Mouse (Mus musculus): ENCODE measurements at regions not wholly inside any gene's neighbourhood (a gene's known extent, or its start where the extent isn't known, plus 50 kb on each side); places are given as distances from the start of the nearest gene placed in this dataset.

- 54% methylated on average over 5 of the region's 5 CpGs for WGBS (ENCODE audit: insufficient replicate concordance)
- no peak for ATAC-seq (ENCODE audit: low read depth)
These were observed 247.3 kb upstream of the Gadl1 start for GRCm38 (mm10) chr9:115661834-115662425.

GRCm38 (mm10) chr9:115665337-115666004 is 243.8 kb upstream of the Gadl1 start:
- H3K4me3 ChIP-seq (ENCODE audit: low read depth, low read length) = no peak overlapping the region
- no peaks in the 10 kb centered on the region for H3K27me3 ChIP-seq (ENCODE audit: control insufficient read depth, insufficient read depth, low read depth, low read length)
- no peak overlapping the region for H3K4me2 ChIP-seq (ENCODE audit: low read depth, low read length)
- no peaks in the 10 kb centered on the region for H3K9me3 ChIP-seq (replicated peaks; ENCODE audit: control insufficient read depth, low read length)
- 40% methylated on average over 5 of the region's 5 CpGs for WGBS (ENCODE audit: insufficient replicate concordance)
- ATAC-seq (ENCODE audit: low read depth) = peak; percentile 50; the same call in 1 of the 2 replicates
- H3K4me1 ChIP-seq (ENCODE audit: control insufficient read depth, low read depth, low read length) = no peaks in the 10 kb centered on the region
- no peaks in the 10 kb centered on the region for H3K36me3 ChIP-seq (ENCODE audit: control insufficient read depth, insufficient read depth)
- H3K27ac ChIP-seq (ENCODE audit: low read length) = no peak overlapping the region
- H3K9ac ChIP-seq (ENCODE audit: low read depth, low read length) = no peak overlapping the region

More at GRCm38 (mm10) chr9:115661834-115662425, 247.3 kb upstream of the Gadl1 start:
- no peaks in the 10 kb centered on the region for H3K27me3 ChIP-seq (ENCODE audit: control insufficient read depth, insufficient read depth, low read depth, low read length)
- no peak overlapping the region for H3K4me3 ChIP-seq (ENCODE audit: low read depth, low read length)
- H3K36me3 ChIP-seq (ENCODE audit: control insufficient read depth, insufficient read depth) = no peaks in the 10 kb centered on the region
- H3K4me1 ChIP-seq (ENCODE audit: control insufficient read depth, low read depth, low read length) = no peaks in the 10 kb centered on the region
- no peak overlapping the region for H3K4me2 ChIP-seq (ENCODE audit: low read depth, low read length)
- H3K9me3 ChIP-seq (replicated peaks; ENCODE audit: control insufficient read depth, low read length) = no peaks in the 10 kb centered on the region
- H3K9ac ChIP-seq (ENCODE audit: low read depth, low read length) = no peak overlapping the region
- H3K27ac ChIP-seq (ENCODE audit: low read length) = no peak overlapping the region

GRCm38 (mm10) chr9:115666530-115666929 is 242.7 kb upstream of the Gadl1 start:
- H3K9ac ChIP-seq (ENCODE audit: low read depth, low read length) = no peak overlapping the region
- no peak overlapping the region for H3K4me3 ChIP-seq (ENCODE audit: low read depth, low read length)
- no peaks in the 10 kb centered on the region for H3K27me3 ChIP-seq (ENCODE audit: control insufficient read depth, insufficient read depth, low read depth, low read length)
- no peaks in the 10 kb centered on the region for H3K4me1 ChIP-seq (ENCODE audit: control insufficient read depth, low read depth, low read length)
- no peak for ATAC-seq (ENCODE audit: low read depth)
- H3K36me3 ChIP-seq (ENCODE audit: control insufficient read depth, insufficient read depth) = no peaks in the 10 kb centered on the region
- H3K4me2 ChIP-seq (ENCODE audit: low read depth, low read length) = no peak overlapping the region
- no peak overlapping the region for H3K27ac ChIP-seq (ENCODE audit: low read length)
- H3K9me3 ChIP-seq (replicated peaks; ENCODE audit: control insufficient read depth, low read length) = no peaks in the 10 kb centered on the region
- 75% methylated on average over 3 of the region's 3 CpGs for WGBS (ENCODE audit: insufficient replicate concordance)

- 28% methylated on average over 9 of the region's 9 CpGs for WGBS (ENCODE audit: insufficient replicate concordance)
- Histone ChIP-seq H3K36me3 (ENCODE audit: control insufficient read depth, insufficient read depth) (no peaks in the 10 kb centered on the region), H3K27ac (ENCODE audit: low read length) (no peak overlapping the region), H3K9me3 (replicated peaks; ENCODE audit: control insufficient read depth, low read length) (no peaks in the 10 kb centered on the region; the same call in 1 of the 2 replicates), H3K9ac (ENCODE audit: low read depth, low read length) (no peak overlapping the region), H3K27me3 (ENCODE audit: control insufficient read depth, insufficient read depth, low read depth, low read length) (no peaks in the 10 kb centered on the region), H3K4me1 (ENCODE audit: control insufficient read depth, low read depth, low read length) (no peaks in the 10 kb centered on the region), H3K4me2 (ENCODE audit: low read depth, low read length) (no peak overlapping the region), H3K4me3 (ENCODE audit: low read depth, low read length) (no peak overlapping the region)
- no peak for ATAC-seq (ENCODE audit: low read depth)
These were observed 228.3 kb upstream of the Gadl1 start for GRCm38 (mm10) chr9:115680703-115681576.

GRCm38 (mm10) chr9:115681841-115682240 is 227.4 kb upstream of the Gadl1 start:
- no peak overlapping the region for H3K27ac ChIP-seq (ENCODE audit: low read length)
- H3K9ac ChIP-seq (ENCODE audit: low read depth, low read length) = no peak overlapping the region
- no peaks in the 10 kb centered on the region for H3K4me1 ChIP-seq (ENCODE audit: control insufficient read depth, low read depth, low read length)
- H3K4me3 ChIP-seq (ENCODE audit: low read depth, low read length) = no peak overlapping the region
- no peaks in the 10 kb centered on the region; the same call in 1 of the 2 replicates for H3K9me3 ChIP-seq (replicated peaks; ENCODE audit: control insufficient read depth, low read length)
- H3K27me3 ChIP-seq (ENCODE audit: control insufficient read depth, insufficient read depth, low read depth, low read length) = no peaks in the 10 kb centered on the region
- no peak for ATAC-seq (ENCODE audit: low read depth)
- no peak overlapping the region for H3K4me2 ChIP-seq (ENCODE audit: low read depth, low read length)
- 57% methylated on average over 9 of the region's 9 CpGs for WGBS (ENCODE audit: insufficient replicate concordance)
- no peaks in the 10 kb centered on the region for H3K36me3 ChIP-seq (ENCODE audit: control insufficient read depth, insufficient read depth)

- Histone ChIP-seq H3K36me3 (ENCODE audit: control insufficient read depth, insufficient read depth) (no peaks in the 10 kb centered on the region), H3K9ac (ENCODE audit: low read depth, low read length) (no peak overlapping the region), H3K27me3 (ENCODE audit: control insufficient read depth, insufficient read depth, low read depth, low read length) (no peaks in the 10 kb centered on the region), H3K4me2 (ENCODE audit: low read depth, low read length) (no peak overlapping the region), H3K4me3 (ENCODE audit: low read depth, low read length) (no peak overlapping the region), H3K27ac (ENCODE audit: low read length) (no peak overlapping the region), H3K4me1 (ENCODE audit: control insufficient read depth, low read depth, low read length) (no peaks in the 10 kb centered on the region), H3K9me3 (replicated peaks; ENCODE audit: control insufficient read depth, low read length) (no peaks in the 10 kb centered on the region; the same call in 1 of the 2 replicates)
- ATAC-seq (ENCODE audit: low read depth) = no peak
These were observed 225.3 kb upstream of the Gadl1 start for GRCm38 (mm10) chr9:115683951-115684350.

- Histone ChIP-seq H3K36me3 (ENCODE audit: control insufficient read depth, insufficient read depth) (no peaks in the 10 kb centered on the region), H3K27me3 (ENCODE audit: control insufficient read depth, insufficient read depth, low read depth, low read length) (no peaks in the 10 kb centered on the region), H3K4me1 (ENCODE audit: control insufficient read depth, low read depth, low read length) (no peaks in the 10 kb centered on the region), H3K27ac (ENCODE audit: low read length) (no peak overlapping the region), H3K9me3 (replicated peaks; ENCODE audit: control insufficient read depth, low read length) (no peaks in the 10 kb centered on the region; the same call in 1 of the 2 replicates), H3K4me3 (ENCODE audit: low read depth, low read length) (no peak overlapping the region), H3K9ac (ENCODE audit: low read depth, low read length) (no peak overlapping the region), H3K4me2 (ENCODE audit: low read depth, low read length) (no peak overlapping the region)
- whole genome bisulfite sequencing (ENCODE audit: insufficient replicate concordance) = 71% methylated on average over 5 of the region's 5 CpGs
- no peak for ATAC-seq (ENCODE audit: low read depth)
These were observed 222.7 kb upstream of the Gadl1 start for GRCm38 (mm10) chr9:115686605-115687004.

GRCm38 (mm10) chr9:115692837-115693236 is 216.4 kb upstream of the Gadl1 start:
- H3K9me3 ChIP-seq (replicated peaks; ENCODE audit: control insufficient read depth, low read length) = no peaks in the 10 kb centered on the region
- H3K36me3 ChIP-seq (ENCODE audit: control insufficient read depth, insufficient read depth) = no peaks in the 10 kb centered on the region
- WGBS (ENCODE audit: insufficient replicate concordance) = 43% methylated on average over 2 of the region's 2 CpGs
- H3K4me3 ChIP-seq (ENCODE audit: low read depth, low read length) = no peak overlapping the region
- H3K4me1 ChIP-seq (ENCODE audit: control insufficient read depth, low read depth, low read length) = no peaks in the 10 kb centered on the region
- no peak overlapping the region for H3K27ac ChIP-seq (ENCODE audit: low read length)
- no peaks in the 10 kb centered on the region for H3K27me3 ChIP-seq (ENCODE audit: control insufficient read depth, insufficient read depth, low read depth, low read length)
- H3K4me2 ChIP-seq (ENCODE audit: low read depth, low read length) = no peak overlapping the region
- no peak overlapping the region for H3K9ac ChIP-seq (ENCODE audit: low read depth, low read length)
- no peak for ATAC-seq (ENCODE audit: low read depth)

GRCm38 (mm10) chr9:115703791-115704190 is 205.5 kb upstream of the Gadl1 start:
- H3K27me3 ChIP-seq (ENCODE audit: control insufficient read depth, insufficient read depth, low read depth, low read length) = no peaks in the 10 kb centered on the region
- H3K36me3 ChIP-seq (ENCODE audit: control insufficient read depth, insufficient read depth) = no peaks in the 10 kb centered on the region
- H3K4me1 ChIP-seq (ENCODE audit: control insufficient read depth, low read depth, low read length) = no peaks in the 10 kb centered on the region
- no peak for ATAC-seq (ENCODE audit: low read depth)
- no peaks in the 10 kb centered on the region for H3K9me3 ChIP-seq (replicated peaks; ENCODE audit: control insufficient read depth, low read length)
- H3K4me2 ChIP-seq (ENCODE audit: low read depth, low read length) = no peak overlapping the region
- H3K27ac ChIP-seq (ENCODE audit: low read length) = no peak overlapping the region
- WGBS (ENCODE audit: insufficient replicate concordance) = 61% methylated on average over 7 of the region's 7 CpGs
- no peak overlapping the region for H3K9ac ChIP-seq (ENCODE audit: low read depth, low read length)
- H3K4me3 ChIP-seq (ENCODE audit: low read depth, low read length) = no peak overlapping the region

Data from liver, embryonic 16.5 days (tissue).